Mouse (Mus musculus): ENCODE data around the gene Zfp697.
"Not testable (repeated sequence)": the region's sequence is repeated elsewhere in the genome, so short reads cannot be mapped to it uniquely, and the experiment has no call there.

The Zfp697 gene

GRCm38 (mm10) chr3:98494184-98494583 is 111.9 kb downstream of the Zfp697 start:
- in situ Hi-C loops (cut with MboI, MseI), result loop anchor here (10.0 kb wide), 1 partner anchor 49 kb away; no protein-coding TSS in a partner anchor

- in situ Hi-C loops (cut with MboI, MseI), result loop anchor here (10.0 kb wide), 1 partner anchor 50 kb away; no protein-coding TSS in a partner anchor
Measured at GRCm38 (mm10) chr3:98495055-98495454, 112.8 kb downstream of the Zfp697 start.

DNA sequence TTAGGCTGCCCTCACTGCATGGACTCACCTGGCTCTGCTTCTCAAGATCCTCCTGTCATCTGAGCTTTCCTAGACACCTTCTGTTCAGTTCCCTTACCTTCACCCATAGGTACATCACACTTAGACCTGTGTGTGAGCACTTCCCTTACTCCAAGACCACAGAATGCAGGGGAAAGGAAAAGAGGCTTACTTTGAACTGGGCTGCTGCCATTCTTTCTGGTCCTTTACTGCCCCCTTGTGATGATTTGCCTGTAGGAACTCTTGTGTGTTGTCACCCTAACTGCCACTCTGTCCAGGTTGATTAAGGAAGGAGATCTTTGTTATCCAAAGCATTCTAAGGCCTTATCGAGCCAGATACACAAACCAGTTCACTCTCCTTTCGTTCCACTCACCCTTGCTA is 114.5 kb downstream of the Zfp697 start:
- in situ Hi-C loops (cut with MboI, MseI), result loop anchor here (10.0 kb wide), 1 partner anchor 52 kb away; no protein-coding TSS in a partner anchor

DNA sequence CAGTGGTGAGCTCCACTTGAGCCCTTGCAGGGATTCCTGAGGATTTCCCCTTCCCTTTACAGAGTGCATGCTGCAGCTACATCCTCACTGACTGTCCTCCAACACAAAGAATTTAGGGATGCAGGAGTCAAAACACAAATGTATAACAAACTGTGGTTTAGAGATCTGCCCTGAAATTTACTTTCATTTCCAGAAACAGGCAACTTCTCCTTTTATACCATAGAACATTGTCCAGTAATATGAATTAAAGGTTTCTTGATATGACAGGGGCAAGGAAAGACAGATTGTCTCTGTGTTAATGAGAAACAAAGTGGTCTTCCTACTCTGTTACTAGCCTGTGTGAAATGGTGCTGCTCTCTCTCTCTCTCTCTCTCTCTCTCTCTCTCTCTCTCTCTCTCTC is 115.1 kb downstream of the Zfp697 start:
- in situ Hi-C loops (cut with MboI, MseI), result loop anchor here (10.0 kb wide), 1 partner anchor 53 kb away; no protein-coding TSS in a partner anchor

DNA sequence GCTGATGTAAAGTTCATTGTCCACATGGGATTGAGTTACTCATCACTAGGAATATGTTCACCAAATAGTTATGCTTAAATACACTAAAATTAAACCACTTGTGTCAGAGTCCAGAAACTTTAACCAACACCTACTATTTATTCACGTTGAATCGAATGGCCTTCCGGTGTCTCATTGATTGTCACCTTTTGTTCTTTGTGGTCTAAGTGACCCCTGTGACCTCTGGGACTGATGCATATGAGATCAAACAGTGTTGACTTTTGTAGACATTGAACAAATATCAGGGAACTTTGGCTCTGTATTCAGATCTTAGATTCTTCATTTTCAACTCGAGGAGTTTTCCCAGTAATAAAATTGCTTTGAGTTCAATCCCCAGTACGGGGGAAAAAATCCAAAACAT is 125.0 kb downstream of the Zfp697 start:
- in situ Hi-C loops (cut with MboI, MseI), result not testable (repeated sequence)

DNA sequence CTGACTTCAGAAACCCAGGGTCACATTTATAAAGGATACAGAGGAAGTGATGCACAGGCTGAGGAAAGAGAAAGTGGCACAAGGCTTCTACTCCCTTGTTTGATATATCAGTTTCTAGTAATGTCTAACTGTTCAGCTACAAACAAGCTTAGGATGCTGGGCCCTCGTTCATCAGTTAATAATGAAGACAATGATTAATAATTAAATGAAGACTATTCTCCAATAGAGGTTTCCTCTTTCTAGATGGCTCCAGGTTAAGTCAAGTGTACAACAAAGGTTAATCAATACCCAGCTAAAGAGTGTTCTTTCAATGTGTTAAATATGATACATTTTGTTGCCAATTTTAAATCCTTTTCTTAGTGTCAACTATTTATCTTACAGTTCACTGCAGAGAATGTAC is 128.2 kb downstream of the Zfp697 start, which contains the start of gene Hsd3b4:
Gene Hsd3b4 (minus strand): TSS at position 101 of the 400 bp plus-strand sequence.
- in situ Hi-C loops (cut with MboI, MseI), result not testable (repeated sequence)

DNA sequence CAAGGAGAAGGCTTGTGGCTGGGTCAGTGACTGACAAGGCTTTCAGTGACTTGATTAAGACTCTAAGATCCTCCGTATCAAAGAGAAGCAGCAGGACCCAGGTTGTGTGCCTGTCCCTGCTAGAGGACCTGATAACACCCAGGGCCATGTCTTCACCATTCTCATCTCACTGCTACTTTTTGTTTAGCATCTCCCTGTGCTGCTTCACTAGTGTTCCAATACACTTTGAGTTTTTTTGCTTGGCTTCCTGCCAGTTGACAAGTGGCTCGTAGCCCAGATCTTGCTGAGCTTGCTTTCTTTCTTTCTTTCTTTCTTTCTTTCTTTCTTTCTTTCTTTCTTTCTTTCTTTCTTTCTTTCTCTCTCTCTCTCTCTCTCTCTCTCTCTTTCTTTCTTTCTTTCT is 140.5 kb downstream of the Zfp697 start:
- in situ Hi-C loops (cut with MboI, MseI), result loop anchor here (5.0 kb wide), 2 partner anchors 55 kb away; no protein-coding TSS in a partner anchor

DNA sequence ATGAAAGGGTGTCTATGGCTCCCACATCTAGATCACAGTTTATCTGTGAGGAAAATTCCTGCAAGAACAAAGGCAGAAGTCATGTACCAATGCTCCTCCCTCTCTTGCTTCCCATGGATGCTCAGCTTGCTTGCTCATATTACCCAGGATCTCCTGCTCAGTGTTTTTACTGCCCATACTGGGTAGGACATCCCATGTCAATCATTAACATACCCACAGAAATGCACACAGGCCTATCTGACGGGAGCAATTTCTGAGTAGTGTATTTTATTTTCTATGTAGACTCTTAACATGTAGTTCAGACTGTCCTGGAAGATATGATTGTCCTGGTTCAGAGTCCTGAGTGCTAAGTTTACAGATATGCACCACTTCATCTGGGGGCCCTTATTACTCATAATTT is 142.3 kb downstream of the Zfp697 start:
- in situ Hi-C loops (cut with MboI, MseI), result loop anchor here (5.0 kb wide), 2 partner anchors 53 to 57 kb away; no protein-coding TSS in a partner anchor

DNA sequence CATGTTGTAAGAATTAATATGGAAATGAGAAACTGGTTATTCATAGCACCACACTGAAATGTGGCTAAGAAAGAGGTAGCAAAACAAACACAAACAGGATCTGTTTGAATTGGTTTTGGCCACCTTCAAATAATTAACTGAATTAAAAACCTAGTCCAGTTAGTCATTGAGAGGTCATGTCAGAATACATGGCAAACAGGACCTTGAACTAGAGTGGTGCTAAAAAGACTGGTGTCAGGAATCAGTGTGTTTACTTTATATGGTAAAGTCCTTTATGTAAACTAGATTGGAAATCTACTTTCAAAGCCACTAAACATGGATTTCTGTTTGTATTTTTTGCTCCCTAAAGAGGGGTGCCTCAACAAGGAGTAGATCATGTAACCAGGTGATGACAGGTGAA is 142.7 kb downstream of the Zfp697 start:
- in situ Hi-C loops (cut with MboI, MseI), result loop anchor here (5.0 kb wide), 2 partner anchors 52 to 58 kb away; no protein-coding TSS in a partner anchor

- in situ Hi-C loops (cut with MboI, MseI), result not testable (repeated sequence)
Measured at GRCm38 (mm10) chr3:98547641-98548040, 165.4 kb downstream of the Zfp697 start.

GRCm38 (mm10) chr3:98548495-98548894 is 166.2 kb downstream of the Zfp697 start:
- in situ Hi-C loops (cut with MboI, MseI), result not testable (repeated sequence)

DNA sequence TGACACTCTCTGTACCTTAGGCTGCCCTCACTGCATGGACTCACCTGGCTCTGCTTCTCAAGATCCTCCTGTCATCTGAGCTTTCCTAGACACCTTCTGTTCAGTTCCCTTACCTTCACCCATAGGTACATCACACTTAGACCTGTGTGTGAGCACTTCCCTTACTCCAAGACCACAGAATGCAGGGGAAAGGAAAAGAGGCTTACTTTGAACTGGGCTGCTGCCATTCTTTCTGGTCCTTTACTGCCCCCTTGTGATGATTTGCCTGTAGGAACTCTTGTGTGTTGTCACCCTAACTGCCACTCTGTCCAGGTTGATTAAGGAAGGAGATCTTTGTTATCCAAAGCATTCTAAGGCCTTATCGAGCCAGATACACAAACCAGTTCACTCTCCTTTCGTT is 168.0 kb downstream of the Zfp697 start:
- in situ Hi-C loops (cut with MboI, MseI), result loop anchor here (10.0 to 25.0 kb wide), 2 partner anchors 105 to 188 kb away; no protein-coding TSS in a partner anchor

GRCm38 (mm10) chr3:98550832-98551231 is 168.6 kb downstream of the Zfp697 start:
- in situ Hi-C loops (cut with MboI, MseI), result loop anchor here (10.0 to 25.0 kb wide), 2 partner anchors 106 to 189 kb away; no protein-coding TSS in a partner anchor

DNA sequence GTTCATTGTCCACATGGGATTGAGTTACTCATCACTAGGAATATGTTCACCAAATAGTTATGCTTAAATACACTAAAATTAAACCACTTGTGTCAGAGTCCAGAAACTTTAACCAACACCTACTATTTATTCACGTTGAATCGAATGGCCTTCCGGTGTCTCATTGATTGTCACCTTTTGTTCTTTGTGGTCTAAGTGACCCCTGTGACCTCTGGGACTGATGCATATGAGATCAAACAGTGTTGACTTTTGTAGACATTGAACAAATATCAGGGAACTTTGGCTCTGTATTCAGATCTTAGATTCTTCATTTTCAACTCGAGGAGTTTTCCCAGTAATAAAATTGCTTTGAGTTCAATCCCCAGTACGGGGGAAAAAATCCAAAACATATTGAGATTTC is 178.4 kb downstream of the Zfp697 start:
- in situ Hi-C loops (cut with MboI, MseI), result loop anchor here (25.0 kb wide), 1 partner anchor 198 kb away; no protein-coding TSS in a partner anchor

DNA sequence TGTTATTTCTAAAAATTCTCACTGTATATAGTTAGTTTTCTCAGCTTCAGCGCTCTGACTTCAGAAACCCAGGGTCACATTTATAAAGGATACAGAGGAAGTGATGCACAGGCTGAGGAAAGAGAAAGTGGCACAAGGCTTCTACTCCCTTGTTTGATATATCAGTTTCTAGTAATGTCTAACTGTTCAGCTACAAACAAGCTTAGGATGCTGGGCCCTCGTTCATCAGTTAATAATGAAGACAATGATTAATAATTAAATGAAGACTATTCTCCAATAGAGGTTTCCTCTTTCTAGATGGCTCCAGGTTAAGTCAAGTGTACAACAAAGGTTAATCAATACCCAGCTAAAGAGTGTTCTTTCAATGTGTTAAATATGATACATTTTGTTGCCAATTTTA is 181.6 kb downstream of the Zfp697 start:
- in situ Hi-C loops (cut with MboI, MseI), result loop anchor here (25.0 kb wide), 1 partner anchor 202 kb away; no protein-coding TSS in a partner anchor

DNA sequence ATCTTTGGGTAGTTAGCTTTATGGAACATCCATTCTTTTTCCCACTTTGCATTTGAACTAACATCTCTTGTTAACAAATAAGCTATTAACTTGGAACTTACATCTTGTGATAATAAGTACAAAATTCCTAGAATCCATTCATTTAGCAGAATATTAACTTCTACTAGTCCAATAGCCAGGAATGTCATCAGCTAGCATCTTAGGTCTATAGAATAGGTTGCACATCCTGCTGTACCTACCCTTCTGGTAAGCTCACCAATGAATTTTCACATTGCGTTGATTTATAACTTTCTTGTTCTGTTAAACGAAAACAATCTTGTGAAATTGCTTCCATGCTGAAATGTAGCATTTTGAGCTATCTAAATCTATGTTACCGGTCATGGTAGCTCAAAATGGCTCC is 182.6 kb downstream of the Zfp697 start:
- in situ Hi-C loops (cut with MboI, MseI), result loop anchor here (25.0 kb wide), 1 partner anchor 203 kb away; no protein-coding TSS in a partner anchor

- in situ Hi-C loops (cut with MboI, MseI), result loop anchor here (25.0 kb wide), 1 partner anchor 205 kb away; no protein-coding TSS in a partner anchor
Measured at GRCm38 (mm10) chr3:98567717-98568116, 185.5 kb downstream of the Zfp697 start.

DNA sequence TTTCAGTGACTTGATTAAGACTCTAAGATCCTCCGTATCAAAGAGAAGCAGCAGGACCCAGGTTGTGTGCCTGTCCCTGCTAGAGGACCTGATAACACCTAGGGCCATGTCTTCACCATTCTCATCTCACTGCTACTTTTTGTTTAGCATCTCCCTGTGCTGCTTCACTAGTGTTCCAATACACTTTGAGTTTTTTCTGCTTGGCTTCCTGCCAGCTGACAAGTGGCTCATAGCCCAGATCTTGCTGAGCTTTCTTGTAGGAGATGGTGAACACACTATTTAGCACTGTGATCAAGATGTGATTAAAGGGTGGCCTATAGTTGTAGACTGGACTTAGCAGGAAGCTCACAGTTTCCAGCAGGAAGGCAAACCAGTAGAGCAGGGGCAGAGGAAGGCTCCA is 198.8 kb downstream of the Zfp697 start:
- in situ Hi-C loops (cut with MboI, MseI), result not testable (repeated sequence)

DNA sequence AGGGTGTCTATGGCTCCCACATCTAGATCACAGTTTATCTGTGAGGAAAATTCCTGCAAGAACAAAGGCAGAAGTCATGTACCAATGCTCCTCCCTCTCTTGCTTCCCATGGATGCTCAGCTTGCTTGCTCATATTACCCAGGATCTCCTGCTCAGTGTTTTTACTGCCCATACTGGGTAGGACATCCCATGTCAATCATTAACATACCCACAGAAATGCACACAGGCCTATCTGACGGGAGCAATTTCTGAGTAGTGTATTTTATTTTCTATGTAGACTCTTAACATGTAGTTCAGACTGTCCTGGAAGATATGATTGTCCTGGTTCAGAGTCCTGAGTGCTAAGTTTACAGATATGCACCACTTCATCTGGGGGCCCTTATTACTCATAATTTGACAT is 199.9 kb downstream of the Zfp697 start:
- in situ Hi-C loops (cut with MboI, MseI), result not testable (repeated sequence)

DNA sequence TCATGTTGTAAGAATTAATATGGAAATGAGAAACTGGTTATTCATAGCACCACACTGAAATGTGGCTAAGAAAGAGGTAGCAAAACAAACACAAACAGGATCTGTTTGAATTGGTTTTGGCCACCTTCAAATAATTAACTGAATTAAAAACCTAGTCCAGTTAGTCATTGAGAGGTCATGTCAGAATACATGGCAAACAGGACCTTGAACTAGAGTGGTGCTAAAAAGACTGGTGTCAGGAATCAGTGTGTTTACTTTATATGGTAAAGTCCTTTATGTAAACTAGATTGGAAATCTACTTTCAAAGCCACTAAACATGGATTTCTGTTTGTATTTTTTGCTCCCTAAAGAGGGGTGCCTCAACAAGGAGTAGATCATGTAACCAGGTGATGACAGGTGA is 200.4 kb downstream of the Zfp697 start:
- in situ Hi-C loops (cut with MboI, MseI), result not testable (repeated sequence)

GRCm38 (mm10) chr3:98587721-98588120 is 205.5 kb downstream of the Zfp697 start:
- in situ Hi-C loops (cut with MboI, MseI), result no loop called here

DNA sequence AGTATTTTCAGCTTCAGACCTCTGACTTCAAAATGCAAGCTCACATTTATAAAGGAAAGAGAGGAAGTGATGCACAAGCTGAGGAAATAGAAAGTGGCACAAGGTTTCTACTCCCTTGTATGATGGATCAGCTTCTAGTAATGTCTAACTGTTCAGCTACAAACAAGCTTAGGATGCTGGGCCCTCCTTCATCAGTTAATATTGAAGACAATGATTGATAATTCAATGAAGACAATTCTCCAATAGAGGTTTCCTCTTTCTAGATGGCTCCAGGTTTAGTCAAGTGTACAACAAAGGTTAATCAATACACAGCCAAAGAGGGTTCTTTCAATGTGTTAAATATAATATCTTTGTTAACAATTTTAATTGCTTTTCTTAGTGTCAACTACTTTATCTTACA is 206.4 kb downstream of the Zfp697 start, which contains the start of gene Gm10681:
Gene Gm10681 (minus strand): TSS at position 101 of the 400 bp plus-strand sequence.
- in situ Hi-C loops (cut with MboI, MseI), result no loop called here

GRCm38 (mm10) chr3:98613540-98613939 is 231.3 kb downstream of the Zfp697 start:
- in situ Hi-C loops (cut with MboI, MseI), result not testable (repeated sequence)

Measured in regulatory T cell (primary cell).